Mouse (Mus musculus) embryonic facial prominence, embryonic 13.5 days (tissue): Measurements from ENCODE around the gene Serpinb11. TPM values are rescaled to one million over a fixed set of nuclear protein-coding genes. Genes with fewer than 3 reads are reported as not detected.

Experiments used
- ATAC-seq: fragments of 200-750 bp; cut with Nextera tagmentation; 2 replicates; pipeline ENCODE4 v1.8.0; 2017; ENCODE audit warnings: low read depth; ENCODE audit not compliant: insufficient number of reproducible peaks, insufficient read depth, low FRiP score, low TSS enrichment
- H3K27ac ChIP-seq: fragments of 300-500 bp; sonication (generic); 2 replicates; pipeline ENCODE4 v1.5.1; 2015; ENCODE audit warnings: moderate library complexity, mild to moderate bottlenecking, inconsistent platforms
- H3K27me3 ChIP-seq: fragments of 300-500 bp; sonication (generic); 2 replicates; pipeline ENCODE4 v1.6.1; 2015; ENCODE audit warnings: mild to moderate bottlenecking, inconsistent platforms
- H3K36me3 ChIP-seq: fragments of 300-500 bp; sonication (generic); 2 replicates; pipeline ENCODE4 v1.6.1; 2015; ENCODE audit warnings: mild to moderate bottlenecking, inconsistent platforms
- H3K4me1 ChIP-seq: fragments of 300-500 bp; sonication (generic); 2 replicates; pipeline ENCODE4 v1.6.1; 2015; ENCODE audit warnings: inconsistent platforms
- H3K4me2 ChIP-seq: fragments of 300-500 bp; sonication (generic); 2 replicates; pipeline ENCODE4 v1.6.1; 2015; ENCODE audit warnings: moderate library complexity, mild to moderate bottlenecking, inconsistent platforms
- H3K4me3 ChIP-seq: fragments of 300-500 bp; sonication (generic); 2 replicates; pipeline ENCODE4 v1.5.1; 2015; ENCODE audit warnings: mild to moderate bottlenecking, inconsistent platforms
- H3K9ac ChIP-seq: fragments of 300-500 bp; sonication (generic); 2 replicates; pipeline ENCODE4 v1.6.1; 2015; ENCODE audit warnings: mild to moderate bottlenecking, inconsistent platforms
- H3K9me3 ChIP-seq: fragments of 300-500 bp; sonication (generic); 2 replicates; pipeline ENCODE4 v1.6.1; 2016; ENCODE audit warnings: inconsistent platforms
- WGBS: fragments of 180-500 bp; shearing (Covaris S2); methylation state at CpG from one replicate; pipeline ENCODE4 v1.1.7; 2015; ENCODE audit warnings: mixed read lengths; 5-methylcytosine and 5-hydroxymethylcytosine counted together
- polyA plus RNA-seq: library from polyadenylated mRNA; unstranded; fragments of >200 nt; fragmentation: Nextera tagmentation; extraction: Ambion mirVana; gene quantifications from 2 replicates; pipeline ENCODE4 v1.2.1, GENCODE M21; 2015

Serpinb11 gene
- polyA plus RNA-seq, 1 experiment from 2014 or later: 3.5 TPM

- Histone ChIP-seq H3K9ac (no peak overlapping the region), H3K4me3 (no peak overlapping the region), H3K27ac (no peak overlapping the region), H3K4me2 (no peak overlapping the region), H3K27me3 (no peaks in the 10 kb centered on the region), H3K36me3 (no peaks in the 10 kb centered on the region), H3K9me3 (no peaks in the 10 kb centered on the region), H3K4me1 (no peaks in the 10 kb centered on the region)
- 59% methylated on average over 2 of the region's 2 CpGs for WGBS
- ATAC-seq: no peak
These were observed 28.8 kb downstream of the Serpinb11 start for GRCm38 (mm10) chr1:107389753-107390152.

GRCm38 (mm10) chr1:107397481-107397880 is 36.5 kb downstream of the Serpinb11 start:
- H3K27me3 ChIP-seq: no peaks in the 10 kb centered on the region
- H3K9ac ChIP-seq: no peak overlapping the region
- 59% methylated on average over 1 of the region's 1 CpGs for WGBS
- no peaks in the 10 kb centered on the region for H3K4me1 ChIP-seq
- no peaks in the 10 kb centered on the region for H3K9me3 ChIP-seq
- H3K4me3 ChIP-seq: no peak overlapping the region
- H3K4me2 ChIP-seq: no peak overlapping the region
- no peak for ATAC-seq
- no peak overlapping the region for H3K27ac ChIP-seq
- no peaks in the 10 kb centered on the region for H3K36me3 ChIP-seq

- Histone ChIP-seq H3K4me3 (no peak within 1 kb of the TSS), H3K4me1 (no peaks in the 10 kb centered on the region), H3K27me3 (no peaks in the 10 kb centered on the region), H3K27ac (no peak within 1 kb of the TSS), H3K4me2 (no peak within 1 kb of the TSS), H3K9me3 (no peaks in the 10 kb centered on the region), H3K36me3 (no peaks in the 10 kb centered on the region), H3K9ac (no peak within 1 kb of the TSS)
- 73% methylated on average over 3 of the region's 3 CpGs for WGBS
- ATAC-seq: no peak
These were observed 38.4 kb downstream of the Serpinb11 start, which contains the start of gene Serpinb7 for GRCm38 (mm10) chr1:107399355-107399754. Serpinb7 (plus strand) TSS chr1:107399655.

DNA sequence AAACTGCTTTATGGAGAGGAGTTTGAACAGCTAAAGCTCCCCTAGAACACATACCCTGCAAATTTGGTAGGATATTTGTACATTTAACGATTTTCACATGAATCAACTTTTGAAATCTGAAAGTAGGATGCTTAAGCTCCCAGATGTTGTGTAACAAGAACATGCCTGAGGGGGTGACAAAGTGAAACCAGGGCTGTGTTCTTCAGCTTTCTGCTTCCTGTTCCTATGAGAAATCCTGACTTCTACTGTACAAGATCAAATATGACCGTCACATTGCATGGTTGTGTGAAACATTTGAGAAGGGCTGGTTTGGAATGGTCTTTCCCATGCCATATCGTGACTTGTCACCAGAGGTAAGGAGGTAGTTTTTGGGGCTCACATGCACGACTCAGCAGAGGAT is 41.1 kb downstream of the Serpinb11 start:
- 67% methylated on average over 4 of the region's 4 CpGs for WGBS
- no peaks in the 10 kb centered on the region for H3K9me3 ChIP-seq

GRCm38 (mm10) chr1:107414650-107415049 is 53.7 kb downstream of the Serpinb11 start:
- no peaks in the 10 kb centered on the region for H3K9me3 ChIP-seq
- ATAC-seq: no peak

More for the DNA sequence above, 41.1 kb downstream of the Serpinb11 start:
- Histone ChIP-seq H3K4me2 (no peak overlapping the region), H3K36me3 (no peaks in the 10 kb centered on the region), H3K9ac (no peak overlapping the region), H3K27me3 (no peaks in the 10 kb centered on the region), H3K4me1 (no peaks in the 10 kb centered on the region), H3K4me3 (no peak overlapping the region), H3K27ac (no peak overlapping the region)
- no peak for ATAC-seq

GRCm38 (mm10) chr1:107422487-107422886 is 61.5 kb downstream of the Serpinb11 start:
- no peaks in the 10 kb centered on the region for H3K9me3 ChIP-seq
- 76% methylated on average over 4 of the region's 4 CpGs for WGBS
- no peak overlapping the region for H3K4me2 ChIP-seq

More at GRCm38 (mm10) chr1:107414650-107415049, 53.7 kb downstream of the Serpinb11 start:
- no peaks in the 10 kb centered on the region for H3K36me3 ChIP-seq
- H3K4me2 ChIP-seq: no peak overlapping the region
- no peaks in the 10 kb centered on the region for H3K27me3 ChIP-seq
- 16% methylated on average over 1 of the region's 1 CpGs for WGBS
- H3K4me3 ChIP-seq: no peak overlapping the region
- H3K27ac ChIP-seq: no peak overlapping the region
- H3K4me1 ChIP-seq: no peaks in the 10 kb centered on the region
- no peak overlapping the region for H3K9ac ChIP-seq

More at GRCm38 (mm10) chr1:107422487-107422886, 61.5 kb downstream of the Serpinb11 start:
- Histone ChIP-seq H3K4me1 (no peaks in the 10 kb centered on the region), H3K9ac (no peak overlapping the region), H3K27ac (no peak overlapping the region), H3K36me3 (no peaks in the 10 kb centered on the region), H3K4me3 (no peak overlapping the region), H3K27me3 (no peaks in the 10 kb centered on the region)
- ATAC-seq: no peak

Other genes with a start within 250 kb of the Serpinb11 start
- gene Serpinb3b, start 82.8 kb upstream of the Serpinb11 start, polyA plus RNA-seq: 0.25 and 0.32 TPM in 2 replicates
- 1.0 TPM in 2 replicates for gene Serpinb3c, start 82.8 kb upstream of the Serpinb11 start, polyA plus RNA-seq
- 4.6 and 7.9 TPM in 2 replicates for gene Serpinb7, start 38.5 kb downstream of the Serpinb11 start, polyA plus RNA-seq
- gene Serpinb2, start 150.2 kb downstream of the Serpinb11 start, polyA plus RNA-seq: 1.1 and 1.6 TPM in 2 replicates
- gene Serpinb8, start 228.8 kb downstream of the Serpinb11 start, polyA plus RNA-seq: 3.5 and 3.6 TPM in 2 replicates